Mouse (Mus musculus) ES-Bruce4 (cell line): ENCODE measurements around the gene Pip5k1a. TPM values are rescaled to one million over a fixed set of nuclear protein-coding genes. Genes with fewer than 3 reads are reported as not detected.

ENCODE experiments used
- H3K27ac ChIP-seq: 2 replicates; pipeline ENCODE4 v1.5.1; 2012; ENCODE audit warnings: low read length, inconsistent platforms; ENCODE audit not compliant: insufficient read depth
- H3K27me3 ChIP-seq: 2 replicates; pipeline ENCODE4 v1.6.1; 2012; ENCODE audit warnings: mild to moderate bottlenecking, low read length, inconsistent platforms; ENCODE audit not compliant: control insufficient read depth, poor library complexity, insufficient read depth, severe bottlenecking
- H3K36me3 ChIP-seq: 2 replicates; pipeline ENCODE4 v1.6.1; 2012; ENCODE audit warnings: inconsistent platforms, mild to moderate bottlenecking, low read length, moderate library complexity; ENCODE audit not compliant: control insufficient read depth, poor library complexity, insufficient read depth, severe bottlenecking
- H3K4me1 ChIP-seq: one replicate; pipeline ENCODE4 v1.8.1; 2011; ENCODE audit warnings: low read length; ENCODE audit not compliant: control insufficient read depth, insufficient read depth
- H3K4me3 ChIP-seq: 2 replicates; pipeline ENCODE4 v1.5.1; 2011; ENCODE audit warnings: low read depth, mild to moderate bottlenecking, low read length
- H3K9ac ChIP-seq: 2 replicates; pipeline ENCODE4 v1.6.1; 2012; ENCODE audit warnings: low read depth, mild to moderate bottlenecking, inconsistent platforms; ENCODE audit not compliant: poor library complexity, severe bottlenecking
- H3K9me3 ChIP-seq: replicated peaks from 2 replicates; pipeline ENCODE4 v1.6.1; 2012; ENCODE audit warnings: mild to moderate bottlenecking, low read length, inconsistent platforms; ENCODE audit not compliant: control insufficient read depth, poor library complexity, insufficient read depth, severe bottlenecking
- CTCF ChIP-seq: IDR thresholded peaks from one replicate; pipeline ENCODE4 v1.8.1; 2011; ENCODE audit warnings: low read depth, low read length
- EP300 ChIP-seq: IDR thresholded peaks from 2 replicates; pipeline ENCODE4 v1.6.1; 2011; ENCODE audit warnings: low read depth, low read length; ENCODE audit not compliant: insufficient read depth
- POLR2A ChIP-seq: IDR thresholded peaks from one replicate; pipeline ENCODE4 v1.8.1; 2011; ENCODE audit warnings: low read length; ENCODE audit not compliant: insufficient read depth
- polyA plus RNA-seq: library from polyadenylated mRNA; stranded (reverse); fragments of >200 nt; gene quantifications from 2 replicates; pipeline ENCODE4 v1.2.4, GENCODE M21; 2011; ENCODE audit warnings: low read depth; ENCODE audit not compliant: missing spikeins, insufficient read depth, insufficient read length

Gene Pip5k1a
- polyA plus RNA-seq: 53.9 and 63.5 TPM in 2 replicates

DNA sequence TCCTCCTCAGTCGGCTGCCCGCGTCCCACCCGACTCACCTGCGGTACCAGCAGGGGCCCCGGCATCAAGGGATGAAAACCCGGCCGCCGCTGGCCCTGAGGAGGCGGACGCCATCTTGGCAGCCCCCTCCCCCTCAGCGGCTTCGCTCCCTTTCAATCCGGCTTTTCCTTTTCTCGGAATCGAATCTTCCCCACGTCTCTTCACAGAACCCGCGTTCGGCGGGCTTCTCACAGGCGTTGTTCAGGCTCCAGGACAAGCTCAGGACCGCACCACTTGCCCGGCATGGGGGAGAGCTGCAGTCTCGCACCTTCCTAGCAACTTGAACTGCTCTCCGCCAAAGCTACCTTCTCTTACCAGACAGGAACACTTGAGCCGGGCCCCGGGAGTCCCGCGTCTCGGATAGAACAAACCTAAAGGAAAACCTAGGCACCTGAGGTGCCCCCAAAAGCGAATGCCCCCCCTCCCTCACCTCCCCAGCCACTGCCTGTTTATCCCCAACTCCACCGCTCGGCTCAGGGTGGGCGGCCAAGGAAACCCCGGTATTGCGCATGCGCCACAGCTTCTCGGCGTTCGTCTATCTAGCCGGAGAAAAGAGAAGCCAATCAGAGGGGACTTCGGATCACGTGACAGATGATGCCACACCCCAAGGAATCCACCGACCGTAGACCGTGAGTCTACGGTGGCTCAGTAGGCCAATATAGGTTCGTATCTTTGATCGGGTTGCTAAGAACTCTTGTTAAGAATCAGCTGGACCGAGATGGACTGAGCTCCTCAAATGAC is at the start of gene Pip5k1a:
Gene Pip5k1a (minus strand): TSS at position 593 of the 780 bp plus-strand sequence.
- Histone ChIP-seq H3K9me3 (no peaks in the 10 kb centered on the region), H3K4me1 (no peaks in the 10 kb centered on the region), H3K9ac (peak within 1 kb of the TSS; percentile 94), H3K36me3 (peaks cover 7% of the 10 kb centered on the region; the same call in 1 of the 2 replicates), H3K27me3 (no peaks in the 10 kb centered on the region), H3K27ac (peak within 1 kb of the TSS; percentile 64), H3K4me3 (peak within 1 kb of the TSS; percentile 95)
- no peak for TF ChIP-seq CTCF
- peak; percentile 50; the same call in 1 of the 2 replicates for TF ChIP-seq EP300
- peak; percentile 36 for TF ChIP-seq POLR2A

GRCm38 (mm10) chr3:95153874-95154273 is 47.1 kb upstream of the Pip5k1a start:
- no peak overlapping the region for H3K4me3 ChIP-seq
- peak overlapping the region; percentile 12; the same call in 1 of the 2 replicates for H3K9ac ChIP-seq
- H3K27me3 ChIP-seq: no peaks in the 10 kb centered on the region
- no peaks in the 10 kb centered on the region for H3K9me3 ChIP-seq
- TF ChIP-seq POLR2A (no peak), CTCF (peak; percentile 64), EP300 (no peak)
- peaks cover 2% of the 10 kb centered on the region for H3K4me1 ChIP-seq
- H3K27ac ChIP-seq: 0 out of 2 replicates have a peak overlapping the region, but pooled peaks have one; percentile 7
- no peaks in the 10 kb centered on the region for H3K36me3 ChIP-seq

- TF ChIP-seq POLR2A: no peak
- TF ChIP-seq CTCF: no peak
- no peak for TF ChIP-seq EP300
- Histone ChIP-seq H3K4me1 (no peaks in the 10 kb centered on the region), H3K36me3 (no peaks in the 10 kb centered on the region), H3K27ac (no peak overlapping the region), H3K9me3 (no peaks in the 10 kb centered on the region), H3K9ac (no peak overlapping the region), H3K4me3 (no peak overlapping the region), H3K27me3 (no peaks in the 10 kb centered on the region)
Observed at GRCm38 (mm10) chr3:95147924-95148323, 41.2 kb upstream of the Pip5k1a start.

DNA sequence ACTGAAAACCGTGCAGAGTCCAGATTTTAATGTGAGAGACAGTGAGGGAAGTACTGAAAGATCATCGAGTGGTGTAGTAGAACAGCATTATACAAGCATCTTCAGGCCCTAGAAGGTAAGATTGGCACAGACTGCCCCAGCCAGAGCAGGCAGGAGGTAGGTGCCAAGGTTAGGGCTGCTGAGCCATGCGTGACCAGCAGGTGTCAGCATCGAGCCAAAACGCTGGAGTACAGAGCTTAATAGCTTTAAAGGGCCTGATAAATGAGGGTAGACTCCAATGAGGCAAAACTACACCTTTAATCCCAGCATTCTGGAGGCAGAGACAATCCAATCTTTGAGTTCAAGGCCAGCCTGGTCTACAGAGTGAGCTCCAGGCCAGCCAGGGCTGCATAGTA is 35.9 kb upstream of the Pip5k1a start:
- H3K9ac ChIP-seq: no peak overlapping the region

DNA sequence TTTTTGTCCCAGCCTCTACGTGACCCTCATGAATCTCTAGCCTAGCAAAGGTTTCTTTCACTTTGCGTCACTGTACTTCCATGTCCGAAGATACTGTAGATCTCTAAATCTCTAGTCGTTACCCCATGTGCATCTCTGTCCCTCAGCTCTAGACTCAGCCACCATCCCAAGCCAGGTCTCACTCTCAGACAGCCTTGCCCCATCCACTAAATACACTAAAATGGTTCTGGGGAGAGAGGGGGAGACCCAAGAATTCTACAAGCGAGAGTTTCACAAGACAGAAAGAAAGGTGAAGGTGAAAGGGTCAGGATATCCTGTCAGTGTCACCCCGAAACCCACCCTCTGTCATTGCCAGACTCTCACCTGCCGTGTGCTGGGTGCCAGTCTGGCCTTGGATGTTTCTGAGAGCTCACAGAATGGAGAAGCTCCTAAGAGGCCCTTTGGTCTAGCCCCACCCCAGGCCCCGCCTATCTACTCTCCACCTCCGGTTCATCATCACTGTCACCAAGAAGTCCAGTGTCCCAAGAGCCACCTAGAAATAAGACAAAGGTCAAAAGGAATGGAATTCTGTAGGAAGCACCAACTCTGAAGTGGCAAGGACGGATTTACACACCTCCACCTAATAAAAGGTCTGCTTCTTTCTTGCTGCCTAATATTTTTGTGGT is 35.4 kb upstream of the Pip5k1a start, which contains the start of gene Tnfaip8l2:
Gene Tnfaip8l2 (minus strand): TSS at position 409 of the 665 bp plus-strand sequence.
- no peak for TF ChIP-seq EP300
- TF ChIP-seq POLR2A: no peak
- no peak for TF ChIP-seq CTCF
- no peak within 1 kb of the TSS for H3K27ac ChIP-seq
- no peaks in the 10 kb centered on the region for H3K9me3 ChIP-seq
- peaks cover 2% of the 10 kb centered on the region for H3K4me1 ChIP-seq
- no peaks in the 10 kb centered on the region for H3K27me3 ChIP-seq
- no peaks in the 10 kb centered on the region for H3K36me3 ChIP-seq
- no peak within 1 kb of the TSS for H3K9ac ChIP-seq
- H3K4me3 ChIP-seq: no peak within 1 kb of the TSS

More for the DNA sequence above, 35.9 kb upstream of the Pip5k1a start:
- H3K36me3 ChIP-seq: no peaks in the 10 kb centered on the region
- H3K9me3 ChIP-seq: no peaks in the 10 kb centered on the region
- peaks cover 2% of the 10 kb centered on the region for H3K4me1 ChIP-seq
- no peak overlapping the region for H3K4me3 ChIP-seq
- TF ChIP-seq POLR2A: no peak
- peak; percentile 97 for TF ChIP-seq CTCF
- TF ChIP-seq EP300: no peak
- no peaks in the 10 kb centered on the region for H3K27me3 ChIP-seq
- no peak overlapping the region for H3K27ac ChIP-seq

GRCm38 (mm10) chr3:95141474-95141873 is 34.7 kb upstream of the Pip5k1a start:
- TF ChIP-seq CTCF (no peak), EP300 (no peak), POLR2A (no peak)
- peaks cover 2% of the 10 kb centered on the region for H3K4me1 ChIP-seq
- H3K4me3 ChIP-seq: no peak overlapping the region
- H3K9me3 ChIP-seq: no peaks in the 10 kb centered on the region
- H3K9ac ChIP-seq: no peak overlapping the region
- H3K27me3 ChIP-seq: no peaks in the 10 kb centered on the region
- H3K27ac ChIP-seq: no peak overlapping the region
- H3K36me3 ChIP-seq: no peaks in the 10 kb centered on the region
